Mouse (Mus musculus) midbrain, embryonic 15.5 days (tissue): Measurements from ENCODE around the gene Ptgfrn. TPM values are rescaled to one million over a fixed set of nuclear protein-coding genes. Genes with fewer than 3 reads are reported as not detected.

Source experiments
- ATAC-seq: fragments of 200-750 bp; cut with Nextera tagmentation; replicated peaks from 2 replicates; pipeline ENCODE4 v1.8.0; 2017; ENCODE audit warnings: moderate TSS enrichment
- H3K27ac ChIP-seq: fragments of 300-500 bp; sonication (generic); 2 replicates; pipeline ENCODE4 v1.5.1; 2015; ENCODE audit warnings: mild to moderate bottlenecking, inconsistent platforms
- H3K27me3 ChIP-seq: fragments of 300-500 bp; sonication (generic); replicated peaks from 2 replicates; pipeline ENCODE4 v1.6.1; 2015; ENCODE audit warnings: inconsistent platforms
- H3K36me3 ChIP-seq: fragments of 300-500 bp; sonication (generic); replicated peaks from 2 replicates; pipeline ENCODE4 v1.6.1; 2015; ENCODE audit warnings: inconsistent platforms
- H3K4me1 ChIP-seq: fragments of 300-500 bp; sonication (generic); 2 replicates; pipeline ENCODE4 v1.6.1; 2015; ENCODE audit warnings: inconsistent platforms
- H3K4me2 ChIP-seq: fragments of 300-500 bp; sonication (generic); 2 replicates; pipeline ENCODE4 v1.6.1; 2015; ENCODE audit warnings: inconsistent platforms, mild to moderate bottlenecking, moderate library complexity
- H3K4me3 ChIP-seq: fragments of 300-500 bp; sonication (generic); 2 replicates; pipeline ENCODE4 v1.5.1; 2015; ENCODE audit warnings: mild to moderate bottlenecking, inconsistent platforms
- H3K9ac ChIP-seq: fragments of 300-500 bp; sonication (generic); 2 replicates; pipeline ENCODE4 v1.6.1; 2015; ENCODE audit warnings: mild to moderate bottlenecking, inconsistent platforms
- H3K9me3 ChIP-seq: fragments of 300-500 bp; sonication (generic); 2 replicates; pipeline ENCODE4 v1.6.1; 2016; ENCODE audit warnings: inconsistent platforms
- WGBS: fragments of 180-500 bp; shearing (Covaris S2); methylation state at CpG from one replicate; pipeline ENCODE4 v1.1.7; 2015; ENCODE audit warnings: mixed read lengths; 5-methylcytosine and 5-hydroxymethylcytosine counted together
- polyA plus RNA-seq: library from polyadenylated mRNA; unstranded; fragments of >200 nt; fragmentation: Nextera tagmentation; extraction: Ambion mirVana; gene quantifications from 2 replicates; pipeline ENCODE4 v1.2.1, GENCODE M21; 2015

The Ptgfrn gene
- polyA plus RNA-seq, 1 experiment from 2014 or later: 2.6 TPM

- Histone ChIP-seq H3K36me3 (no peaks in the 10 kb centered on the region), H3K9ac (no peak overlapping the region), H3K27me3 (no peaks in the 10 kb centered on the region), H3K4me1 (peaks cover 43% of the 10 kb centered on the region), H3K9me3 (no peaks in the 10 kb centered on the region), H3K4me2 (no peak overlapping the region), H3K4me3 (no peak overlapping the region), H3K27ac (no peak overlapping the region)
- 56% methylated on average over 7 of the region's 7 CpGs for WGBS
- no peak for ATAC-seq
Measured at GRCm38 (mm10) chr3:101111848-101112517, 1.9 kb upstream of the Ptgfrn start.

DNA sequence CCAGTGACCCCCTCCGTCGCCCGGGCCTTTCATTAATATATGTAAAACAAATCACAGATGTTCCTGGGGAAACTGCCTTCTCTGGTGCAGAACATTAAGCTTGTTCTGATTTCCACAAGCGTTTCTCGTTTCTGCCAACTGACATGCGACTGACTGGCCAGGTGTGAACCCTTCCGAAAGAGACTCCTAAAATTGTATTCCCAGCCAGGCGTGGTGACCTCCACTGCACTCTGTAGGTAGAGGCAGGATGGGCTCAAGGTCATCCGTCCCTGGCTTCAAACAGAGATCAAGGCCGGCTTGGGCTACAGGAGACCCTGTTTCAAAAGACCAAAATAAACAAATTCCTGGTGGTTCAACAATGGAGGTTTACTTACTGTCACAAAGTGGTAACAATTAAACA is 1.2 kb upstream of the Ptgfrn start:
- Histone ChIP-seq H3K4me1 (peaks cover 40% of the 10 kb centered on the region), H3K27ac (no peak overlapping the region), H3K9ac (no peak overlapping the region), H3K4me2 (no peak overlapping the region), H3K36me3 (no peaks in the 10 kb centered on the region), H3K4me3 (no peak overlapping the region), H3K27me3 (no peaks in the 10 kb centered on the region), H3K9me3 (no peaks in the 10 kb centered on the region)
- no peak for ATAC-seq
- 47% methylated on average over 10 of the region's 10 CpGs for WGBS

DNA sequence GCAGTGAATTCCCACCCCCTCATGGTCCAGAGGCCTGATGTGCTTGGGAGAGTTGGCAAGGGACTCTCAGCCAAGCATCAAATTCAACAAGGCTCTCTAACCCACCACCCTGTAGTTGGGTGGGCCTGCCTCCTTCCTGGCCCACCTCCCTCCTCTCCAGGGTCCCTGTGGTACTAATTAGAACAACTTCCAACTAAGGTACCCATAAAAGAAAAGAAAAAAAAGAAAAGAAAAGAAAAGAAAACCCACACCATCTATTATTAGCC is 693 bp upstream of the Ptgfrn start:
- H3K9ac ChIP-seq: peak overlapping the region; percentile 93; the same call in 1 of the 2 replicates
- H3K4me3 ChIP-seq: peak overlapping the region; percentile 84
- peak; percentile 22; the same call in 1 of the 2 replicates for ATAC-seq
- H3K9me3 ChIP-seq: no peaks in the 10 kb centered on the region
- peak overlapping the region; percentile 78; the same call in 1 of the 2 replicates for H3K27ac ChIP-seq
- peak overlapping the region; percentile 91 for H3K4me2 ChIP-seq
- H3K4me1 ChIP-seq: peaks cover 44% of the 10 kb centered on the region
- no peaks in the 10 kb centered on the region for H3K36me3 ChIP-seq
- no peaks in the 10 kb centered on the region for H3K27me3 ChIP-seq

DNA sequence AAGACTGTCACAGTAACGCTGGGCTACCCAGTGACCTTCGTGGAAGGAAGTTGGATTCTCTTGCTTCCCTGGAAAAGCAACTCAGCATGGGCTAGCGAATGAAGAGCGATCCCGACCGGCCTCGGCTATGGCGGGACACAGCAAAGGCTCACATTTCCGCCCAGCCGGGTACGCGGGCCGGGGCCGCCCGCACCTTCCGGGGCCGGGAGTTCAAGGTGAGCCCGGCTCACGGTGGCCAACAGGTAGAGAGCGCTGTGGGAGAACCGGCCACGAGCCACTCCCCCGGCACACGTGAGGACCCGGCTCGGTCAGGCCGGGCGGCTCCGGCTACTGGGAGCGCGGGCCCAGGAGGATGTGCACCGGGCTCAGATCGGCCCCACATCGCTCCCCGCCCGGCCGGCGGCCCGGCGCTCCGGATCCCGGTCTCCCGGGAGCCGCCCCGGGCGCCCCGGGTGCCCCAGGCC is 488 bp downstream of the Ptgfrn start:
- WGBS: under 1% methylated on average over 36 of the region's 47 CpGs

DNA sequence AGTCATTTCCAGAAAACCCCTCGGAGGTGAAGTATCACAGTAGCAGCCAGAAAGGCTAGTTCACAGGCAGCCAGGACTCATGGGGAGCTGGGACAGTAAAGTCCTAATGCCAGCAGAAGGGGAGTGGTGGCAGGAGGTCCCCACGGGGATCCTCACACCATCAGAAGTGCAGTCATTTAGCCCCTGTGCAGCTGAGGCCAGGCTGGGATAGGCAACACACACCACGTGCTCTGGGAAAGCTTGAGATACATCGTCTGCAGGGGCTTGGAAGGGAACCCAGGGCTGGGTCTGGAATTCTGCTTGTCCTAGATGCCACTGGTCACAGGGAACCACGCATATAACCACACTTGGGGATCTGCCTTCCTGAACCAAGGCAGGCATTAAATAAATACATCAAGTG is 1.2 kb downstream of the Ptgfrn start:
- H3K27me3 ChIP-seq: no peaks in the 10 kb centered on the region
- WGBS: 16% methylated on average over 5 of the region's 5 CpGs
- H3K36me3 ChIP-seq: no peaks in the 10 kb centered on the region
- H3K9me3 ChIP-seq: no peaks in the 10 kb centered on the region
- H3K27ac ChIP-seq: no peak overlapping the region
- ATAC-seq: no peak
- peak overlapping the region; percentile 93 for H3K9ac ChIP-seq
- peak overlapping the region; percentile 91 for H3K4me2 ChIP-seq
- H3K4me1 ChIP-seq: peaks cover 59% of the 10 kb centered on the region
- H3K4me3 ChIP-seq: peak overlapping the region; percentile 84

More for the DNA sequence above, 488 bp downstream of the Ptgfrn start:
- peak overlapping the region; percentile 93 for H3K9ac ChIP-seq
- peak overlapping the region; percentile 78 for H3K27ac ChIP-seq
- no peaks in the 10 kb centered on the region for H3K36me3 ChIP-seq
- peak; percentile 61 for ATAC-seq
- peaks cover 55% of the 10 kb centered on the region for H3K4me1 ChIP-seq
- H3K9me3 ChIP-seq: no peaks in the 10 kb centered on the region
- H3K4me3 ChIP-seq: peak overlapping the region; percentile 84
- H3K4me2 ChIP-seq: peak overlapping the region; percentile 91
- no peaks in the 10 kb centered on the region for H3K27me3 ChIP-seq

DNA sequence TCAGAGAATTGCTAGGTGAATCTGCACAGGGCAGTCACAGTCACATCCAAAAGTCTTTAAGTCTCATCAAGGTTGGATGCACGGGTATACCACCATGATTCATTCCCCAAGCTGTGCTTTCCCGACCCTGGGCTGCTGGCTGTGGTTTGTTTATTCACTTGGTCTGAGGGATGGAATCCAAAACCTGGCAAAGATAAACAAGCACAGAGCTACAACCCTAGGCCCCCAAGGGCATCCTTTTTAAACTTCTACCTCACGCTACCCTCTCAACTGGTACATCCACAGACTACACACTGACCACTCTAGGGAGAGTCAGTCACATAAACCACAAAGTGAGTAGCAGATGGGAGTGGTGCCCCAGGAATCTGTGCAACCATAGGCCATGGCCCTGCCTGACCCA is 1.8 kb downstream of the Ptgfrn start:
- Histone ChIP-seq H3K9ac (0 out of 2 replicates have a peak overlapping the region, but pooled peaks have one; percentile 93), H3K27ac (no peak overlapping the region), H3K4me2 (peak overlapping the region; percentile 91), H3K4me3 (peak overlapping the region; percentile 84), H3K27me3 (no peaks in the 10 kb centered on the region), H3K36me3 (no peaks in the 10 kb centered on the region), H3K4me1 (peaks cover 59% of the 10 kb centered on the region), H3K9me3 (no peaks in the 10 kb centered on the region)
- no peak for ATAC-seq
- 76% methylated on average over 3 of the region's 3 CpGs for WGBS

GRCm38 (mm10) chr3:101106326-101106725 is 3.8 kb downstream of the Ptgfrn start:
- Histone ChIP-seq H3K9ac (no peak overlapping the region), H3K27me3 (no peaks in the 10 kb centered on the region), H3K9me3 (no peaks in the 10 kb centered on the region), H3K4me2 (no peak overlapping the region), H3K36me3 (no peaks in the 10 kb centered on the region), H3K27ac (no peak overlapping the region), H3K4me1 (peaks cover 56% of the 10 kb centered on the region), H3K4me3 (no peak overlapping the region)
- ATAC-seq: no peak
- 86% methylated on average over 3 of the region's 3 CpGs for WGBS

DNA sequence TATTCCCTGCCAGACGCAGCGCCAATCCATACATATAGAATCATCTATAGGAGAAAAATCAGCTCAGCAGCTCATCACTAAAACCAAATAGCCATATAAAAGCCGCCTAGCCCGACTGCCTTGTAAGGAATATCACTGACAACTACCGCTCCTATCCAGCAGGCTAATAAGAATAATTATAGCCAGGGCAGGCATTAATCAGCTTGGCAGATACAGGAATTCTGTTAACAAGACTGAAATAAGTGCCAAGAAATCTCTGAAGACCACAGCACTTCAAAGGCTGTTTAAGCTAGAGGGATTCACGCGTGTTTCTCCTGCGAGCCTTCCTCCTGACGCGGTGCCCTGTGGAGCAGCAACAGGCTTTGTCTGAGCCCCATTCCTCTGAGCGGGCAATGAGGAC is 4.6 kb downstream of the Ptgfrn start:
- Histone ChIP-seq H3K4me1 (peaks cover 48% of the 10 kb centered on the region), H3K4me3 (no peak overlapping the region), H3K9me3 (no peaks in the 10 kb centered on the region), H3K27ac (peak overlapping the region; percentile 22), H3K27me3 (no peaks in the 10 kb centered on the region), H3K9ac (no peak overlapping the region), H3K36me3 (no peaks in the 10 kb centered on the region), H3K4me2 (peak overlapping the region; percentile 1; the same call in 1 of the 2 replicates)
- no peak for ATAC-seq
- WGBS: 36% methylated on average over 11 of the region's 11 CpGs

GRCm38 (mm10) chr3:101104883-101105282 is 5.2 kb downstream of the Ptgfrn start:
- Histone ChIP-seq H3K27me3 (no peaks in the 10 kb centered on the region), H3K4me3 (no peak overlapping the region), H3K9ac (no peak overlapping the region), H3K4me2 (no peak overlapping the region), H3K36me3 (no peaks in the 10 kb centered on the region), H3K9me3 (no peaks in the 10 kb centered on the region), H3K27ac (no peak overlapping the region), H3K4me1 (peaks cover 46% of the 10 kb centered on the region)
- 88% methylated on average over 9 of the region's 9 CpGs for WGBS
- no peak for ATAC-seq

DNA sequence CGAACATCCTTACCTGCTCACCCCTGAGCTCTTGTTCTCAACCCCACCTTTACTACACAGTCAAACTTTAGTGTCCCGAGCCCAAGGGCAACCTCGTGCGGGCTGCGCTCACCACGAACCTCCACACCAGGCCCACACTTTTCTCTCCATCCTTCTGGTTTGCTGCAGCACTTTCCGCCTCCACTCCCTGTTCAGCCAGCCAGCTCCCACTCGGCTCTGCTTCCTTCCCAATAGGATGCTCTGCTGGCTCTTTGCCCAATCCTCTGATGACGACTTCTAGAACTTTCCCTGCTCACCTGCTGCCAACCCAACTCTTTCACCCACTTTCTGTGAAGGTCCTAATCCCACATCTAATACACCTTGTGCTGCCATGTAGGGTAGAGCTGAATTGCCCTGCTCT is 6.3 kb downstream of the Ptgfrn start:
- H3K9me3 ChIP-seq: no peaks in the 10 kb centered on the region
- no peak overlapping the region for H3K9ac ChIP-seq
- no peak overlapping the region for H3K27ac ChIP-seq
- H3K4me1 ChIP-seq: peaks cover 43% of the 10 kb centered on the region
- WGBS: 84% methylated on average over 9 of the region's 9 CpGs
- H3K27me3 ChIP-seq: no peaks in the 10 kb centered on the region
- H3K4me2 ChIP-seq: no peak overlapping the region
- H3K4me3 ChIP-seq: no peak overlapping the region
- ATAC-seq: no peak
- H3K36me3 ChIP-seq: no peaks in the 10 kb centered on the region

DNA sequence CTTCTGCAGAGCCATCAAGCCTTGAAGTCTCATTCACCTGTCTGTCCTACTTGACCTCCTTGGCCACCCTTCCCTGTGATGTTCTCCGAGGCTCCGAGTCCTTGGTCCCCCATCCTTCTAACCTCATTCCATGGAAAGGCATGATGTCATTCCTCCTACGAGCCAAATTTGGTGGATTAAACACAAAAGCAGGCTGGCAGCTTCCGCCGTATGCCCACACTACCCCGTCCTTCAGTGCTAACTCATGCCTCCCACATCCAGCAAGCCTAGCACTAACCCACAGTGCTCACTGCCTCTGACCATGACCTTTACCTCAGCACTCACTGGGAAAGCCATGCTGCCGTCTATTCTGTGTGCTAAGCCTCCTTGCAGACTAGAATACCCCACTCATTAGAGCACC is 8.0 kb downstream of the Ptgfrn start:
- WGBS: 79% methylated on average over 7 of the region's 7 CpGs
- Histone ChIP-seq H3K9me3 (no peaks in the 10 kb centered on the region), H3K4me1 (peaks cover 28% of the 10 kb centered on the region), H3K27me3 (no peaks in the 10 kb centered on the region), H3K36me3 (no peaks in the 10 kb centered on the region), H3K4me3 (no peak overlapping the region), H3K27ac (no peak overlapping the region), H3K4me2 (no peak overlapping the region), H3K9ac (no peak overlapping the region)
- ATAC-seq: no peak

DNA sequence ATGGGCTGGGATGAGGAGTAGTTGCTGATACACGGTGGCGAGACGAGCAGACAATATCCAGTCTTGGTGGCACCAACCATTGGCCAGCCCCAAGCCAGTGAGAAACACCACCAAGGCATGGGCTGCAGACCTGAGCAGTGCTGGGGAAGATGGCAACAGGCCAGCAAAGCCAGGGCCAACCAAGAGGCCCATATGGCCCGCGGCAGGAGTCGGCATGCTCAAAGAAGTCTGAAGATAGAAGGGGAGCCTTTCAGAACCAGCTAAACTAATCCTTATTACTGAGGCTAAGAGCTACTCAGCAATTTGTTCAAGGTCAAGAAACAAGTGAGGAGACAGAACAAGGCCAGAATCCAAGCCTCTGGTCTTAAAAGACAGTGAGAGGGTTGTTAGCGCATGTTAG is 8.9 kb downstream of the Ptgfrn start:
- peaks cover 26% of the 10 kb centered on the region for H3K4me1 ChIP-seq
- 77% methylated on average over 7 of the region's 7 CpGs for WGBS
- no peak for ATAC-seq

GRCm38 (mm10) chr3:101099701-101100357 is 10.2 kb downstream of the Ptgfrn start:
- Histone ChIP-seq H3K36me3 (no peaks in the 10 kb centered on the region), H3K4me3 (no peak overlapping the region), H3K4me1 (peaks cover 13% of the 10 kb centered on the region), H3K4me2 (no peak overlapping the region), H3K9ac (no peak overlapping the region), H3K27ac (0 out of 2 replicates have a peak overlapping the region, but pooled peaks have one; percentile 4), H3K9me3 (no peaks in the 10 kb centered on the region), H3K27me3 (no peaks in the 10 kb centered on the region)
- WGBS: 81% methylated on average over 9 of the region's 9 CpGs
- no peak for ATAC-seq

More for the DNA sequence above, 8.9 kb downstream of the Ptgfrn start:
- Histone ChIP-seq H3K9me3 (no peaks in the 10 kb centered on the region), H3K36me3 (no peaks in the 10 kb centered on the region), H3K27ac (no peak overlapping the region), H3K9ac (no peak overlapping the region), H3K27me3 (no peaks in the 10 kb centered on the region), H3K4me3 (no peak overlapping the region), H3K4me2 (no peak overlapping the region)
